Mouse (Mus musculus) cerebellum, adult 9-11 months (tissue): ENCODE measurements at regions not wholly inside any gene's neighbourhood (a gene's known extent, or its start where the extent isn't known, plus 50 kb on each side); places are given as distances from the start of the nearest gene placed in this dataset.
"Not testable (repeated sequence)": the region's sequence is repeated elsewhere in the genome, so short reads cannot be mapped to it uniquely, and the experiment has no call there.

Source experiments
- DNase-seq: peaks from one replicate; pipeline ENCODE4 v3.0.0; 2022

DNA sequence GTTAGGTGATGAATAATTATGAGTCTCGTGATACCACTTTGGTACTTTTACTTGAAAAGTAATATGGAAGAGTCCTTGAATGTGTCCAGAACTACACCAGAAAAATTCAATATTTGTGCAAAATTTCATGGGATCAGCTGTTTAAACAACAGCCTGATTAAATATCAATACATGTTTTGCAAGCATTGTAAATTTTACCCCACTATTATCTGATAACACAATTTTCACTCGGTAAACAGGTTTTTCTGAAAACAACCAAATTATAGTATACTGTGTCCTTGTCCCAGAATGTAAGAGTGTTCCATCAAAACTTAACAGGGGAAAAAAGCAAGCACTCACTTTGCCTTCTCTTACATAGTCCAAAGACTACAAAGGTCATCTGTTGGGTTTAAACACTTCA, 343.1 kb upstream of the Fign start:
- no peak for DNase-seq

DNA sequence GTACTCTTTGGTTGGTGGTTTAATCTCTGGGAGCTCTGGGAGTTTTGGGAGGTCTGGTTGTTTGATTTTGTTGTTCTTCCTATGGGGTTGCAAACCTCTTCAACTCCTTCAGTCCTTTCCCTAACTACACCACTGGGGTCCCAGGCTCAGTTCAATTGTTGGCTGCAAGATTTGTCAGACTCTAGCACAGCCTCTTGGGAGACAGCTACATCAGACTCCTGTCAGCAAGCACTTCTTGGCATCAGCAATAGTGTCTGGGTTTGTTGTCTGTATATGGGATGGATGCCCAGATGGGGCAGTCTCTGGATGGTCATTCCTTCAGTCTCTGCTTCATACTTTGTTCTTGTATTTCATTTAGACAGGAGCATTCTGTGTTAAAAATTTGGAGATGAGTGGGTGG, 319.3 kb upstream of the Fign start:
- DNase-seq, result not testable (repeated sequence)

DNA sequence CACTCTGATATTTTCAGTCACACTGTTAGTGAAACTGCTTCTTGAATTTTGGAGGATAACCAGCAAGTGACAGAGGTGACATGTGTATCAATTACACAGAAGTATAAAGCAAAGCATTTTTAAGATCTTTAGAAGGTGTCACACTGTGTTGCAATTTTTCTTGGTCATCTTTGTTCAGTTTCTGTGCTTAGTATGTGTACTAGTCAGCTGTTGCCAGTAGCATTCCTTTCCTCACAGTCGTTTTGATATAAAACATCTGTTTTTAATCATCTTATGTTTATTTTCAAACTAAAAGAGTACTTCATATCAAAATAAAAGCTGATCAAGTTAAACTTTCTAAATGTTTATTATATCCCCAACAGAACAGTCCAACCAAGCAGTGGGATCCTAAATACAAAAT, 316.0 kb upstream of the Fign start:
- no peak for DNase-seq

DNA sequence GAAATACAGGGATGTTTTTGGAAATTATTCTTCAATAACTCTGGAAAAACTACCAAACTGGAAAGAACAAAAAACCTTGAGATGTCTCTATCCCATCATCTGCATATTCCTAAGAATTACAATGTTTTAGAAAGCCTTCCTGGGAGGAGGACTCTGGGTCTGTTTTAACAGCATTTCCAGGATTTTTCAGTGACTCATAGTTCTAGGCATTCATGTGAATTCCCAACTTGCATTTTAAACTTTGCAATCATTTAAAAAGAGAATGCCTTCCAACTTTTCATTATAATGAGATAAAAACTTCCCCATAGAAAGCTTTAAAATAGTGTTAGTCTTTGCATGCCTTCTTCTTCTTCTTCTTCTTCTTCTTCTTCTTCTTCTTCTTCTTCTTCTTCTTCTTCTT, 315.4 kb upstream of the Fign start:
- no peak for DNase-seq

DNA sequence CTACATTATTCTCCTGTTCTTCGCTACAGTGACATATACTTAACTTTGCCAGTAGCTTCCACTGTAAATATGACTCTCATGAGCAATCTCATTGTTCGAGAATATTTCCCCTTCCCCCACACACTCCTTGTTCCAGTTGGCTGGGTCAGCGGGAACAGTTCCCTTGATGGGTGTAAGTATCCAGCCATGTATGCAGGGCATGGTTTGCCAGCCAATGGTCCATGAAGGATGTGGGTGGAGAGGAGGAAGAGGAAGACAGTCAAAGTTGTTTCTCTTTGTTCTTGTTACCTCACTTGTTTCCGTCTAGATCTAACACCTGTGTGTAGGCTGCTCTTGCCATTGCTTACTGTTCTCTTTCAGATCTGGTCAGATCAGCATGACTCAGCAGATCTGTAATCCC, 298.1 kb upstream of the Fign start:
- no peak for DNase-seq

DNA sequence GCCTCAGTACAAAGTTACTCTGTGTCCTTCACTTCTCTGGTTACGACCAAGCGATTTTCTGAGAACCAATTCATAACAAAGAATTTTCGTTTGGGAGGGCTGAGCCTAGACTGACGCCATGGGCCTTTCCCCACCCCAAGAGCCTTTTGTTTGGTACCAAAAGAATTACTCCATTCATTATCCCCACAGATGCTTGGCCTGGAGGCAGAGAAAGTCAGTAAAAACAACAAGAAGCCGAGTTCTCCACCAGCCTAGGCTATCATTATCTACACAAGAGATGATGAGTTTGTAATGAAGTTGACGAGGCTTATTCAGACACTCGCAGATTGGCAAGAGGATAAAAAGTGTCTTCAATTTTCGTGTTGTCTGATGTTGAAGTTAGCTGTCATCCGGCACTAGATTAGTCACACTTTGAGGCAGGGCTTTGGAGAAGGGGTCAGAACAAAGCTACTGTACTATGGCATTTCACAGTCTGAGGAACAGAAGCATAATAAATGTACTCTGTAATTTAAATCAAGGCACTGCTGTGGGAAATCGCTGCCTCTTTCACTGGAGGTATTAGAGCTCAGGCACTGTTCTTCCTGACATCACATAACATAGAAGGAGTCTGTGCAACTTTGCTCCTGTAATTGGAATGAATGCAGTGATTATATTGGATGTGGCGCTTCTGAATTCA, 296.9 kb upstream of the Fign start:
- DNase-seq, result peak; percentile 8

DNA sequence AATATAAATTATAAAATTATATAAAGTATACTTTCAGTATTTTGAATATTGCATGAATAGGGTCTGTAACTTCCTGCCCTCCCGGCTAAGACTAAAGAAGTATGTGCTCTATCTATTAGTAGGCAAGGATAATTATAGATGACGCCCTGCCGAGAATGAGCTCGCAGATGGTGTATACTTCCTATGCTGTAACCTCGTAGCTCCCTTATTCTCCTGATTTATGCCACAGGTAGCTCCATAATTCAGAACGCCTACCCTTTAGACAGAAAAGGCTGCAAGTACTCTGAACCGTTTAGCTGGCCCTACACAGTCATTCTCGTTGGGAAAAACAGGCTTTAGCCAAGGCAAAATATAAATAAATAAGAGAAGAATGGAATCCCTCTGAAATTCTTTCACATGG, 296.4 kb upstream of the Fign start:
- DNase-seq, result no peak

DNA sequence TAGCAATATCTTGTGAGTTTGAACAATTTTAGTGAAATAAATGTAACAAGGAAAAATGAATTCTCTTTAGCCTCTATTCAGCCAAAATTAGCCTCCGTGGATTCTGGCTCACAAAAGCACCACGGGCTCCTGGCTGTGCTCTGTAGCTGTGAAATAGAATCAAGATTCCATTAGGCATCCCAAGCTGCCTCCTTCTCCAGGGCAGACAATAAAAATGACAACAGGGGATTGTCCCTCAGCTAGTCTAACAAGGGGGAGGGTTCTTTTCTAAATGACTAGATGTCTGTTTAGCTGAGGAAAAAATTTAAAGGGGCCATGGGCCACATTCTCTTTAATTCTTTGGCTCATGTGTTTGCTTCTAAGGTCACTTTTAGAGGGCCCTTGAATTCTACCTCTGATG, 272.0 kb upstream of the Fign start:
- peak; percentile 5 for DNase-seq

DNA sequence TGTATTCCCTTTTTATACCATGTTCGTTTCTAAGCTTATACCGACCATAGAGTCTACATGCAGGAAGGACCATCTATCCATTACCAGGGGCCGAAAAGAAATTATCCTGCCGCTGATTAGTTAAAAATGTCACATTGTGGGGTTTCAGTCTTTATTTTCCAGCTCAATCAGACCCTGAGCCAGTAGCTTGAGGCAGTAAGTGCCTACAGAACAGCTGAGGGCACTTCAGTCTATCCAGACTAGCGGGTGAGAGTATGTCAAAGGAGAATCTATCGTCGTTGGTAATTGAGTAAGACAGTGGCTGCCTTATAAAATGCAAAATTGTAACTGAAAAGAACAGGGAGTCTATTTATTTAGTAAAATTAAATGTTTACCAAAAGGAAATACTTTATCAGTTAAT, 269.4 kb upstream of the Fign start:
- DNase-seq, result no peak

DNA sequence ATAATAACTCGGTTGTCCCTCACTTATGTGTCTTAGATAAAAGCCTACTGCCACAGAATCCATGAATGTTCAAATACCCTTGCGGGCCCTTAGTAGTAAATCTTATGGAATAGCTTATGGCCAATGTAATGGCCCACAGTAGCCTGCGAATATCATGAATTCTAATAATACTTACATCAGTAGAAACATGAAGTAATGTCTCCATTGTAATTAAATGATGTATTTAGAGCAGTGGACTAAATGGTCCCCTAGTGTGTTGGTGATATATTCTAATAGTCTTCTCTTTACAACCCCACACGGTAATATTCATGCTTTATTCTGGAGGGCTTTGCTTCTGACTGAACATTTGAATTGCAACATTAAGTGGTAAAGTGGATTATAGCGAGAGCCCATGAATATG, 268.7 kb upstream of the Fign start:
- DNase-seq, result no peak

DNA sequence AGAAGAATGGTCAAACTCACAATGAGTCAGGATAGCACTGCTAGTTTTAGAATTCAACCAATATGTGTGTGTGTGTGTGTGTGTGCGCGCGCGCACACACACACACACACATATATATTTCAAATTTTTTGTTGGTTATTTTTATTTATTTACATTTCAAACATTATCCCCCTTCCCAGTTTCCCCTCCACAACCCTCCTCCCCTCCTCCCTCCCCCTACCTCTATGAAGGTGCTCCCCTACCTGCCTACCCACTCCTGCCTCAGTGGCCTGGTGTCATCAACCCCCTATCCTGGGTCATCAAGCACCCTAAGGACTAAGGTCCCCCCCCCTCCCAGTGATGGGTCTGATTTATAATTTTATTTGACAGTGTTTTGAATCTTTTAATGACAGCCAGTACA, 258.4 kb upstream of the Fign start:
- no peak for DNase-seq

DNA sequence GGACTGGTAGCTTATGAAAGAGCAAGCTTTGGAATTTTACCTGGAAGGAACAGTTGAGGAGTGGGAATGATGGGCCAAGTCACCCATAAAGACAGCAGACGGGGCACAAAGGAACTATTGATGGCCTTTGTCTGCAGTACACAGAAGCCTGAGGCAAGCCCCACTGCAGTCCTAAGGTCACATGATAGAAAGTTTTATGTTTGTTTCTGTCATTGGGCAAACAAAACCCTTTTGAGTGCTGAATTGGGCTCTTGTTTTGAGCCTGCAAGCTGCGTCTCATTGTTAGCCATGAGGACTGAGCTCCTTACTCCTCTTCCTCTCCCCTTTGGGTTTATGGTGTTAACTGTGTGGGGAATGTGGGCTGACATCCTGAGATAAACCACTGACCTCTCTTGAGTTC, 227.7 kb upstream of the Fign start:
- peak; percentile 4 for DNase-seq
